Mouse (Mus musculus) heart, adult 2 months (tissue): ENCODE measurements around the gene Derl3.
A peak's percentile ranks its signal among the peaks of the same experiment; 100 is the strongest.

Experiments
- CTCF ChIP-seq: fragments of 200-600 bp; IDR thresholded peaks from 2 replicates; pipeline ENCODE4 v1.8.1; 2022; ENCODE audit warnings: antibody characterized with exemption, mild to moderate bottlenecking, moderate library complexity
- POLR2A ChIP-seq: fragments of 200-500 bp; IDR thresholded peaks from 2 replicates; pipeline ENCODE4 v1.6.1; 2011; ENCODE audit warnings: mild to moderate bottlenecking, low read depth, low read length, control low read depth; ENCODE audit not compliant: insufficient read depth

DNA sequence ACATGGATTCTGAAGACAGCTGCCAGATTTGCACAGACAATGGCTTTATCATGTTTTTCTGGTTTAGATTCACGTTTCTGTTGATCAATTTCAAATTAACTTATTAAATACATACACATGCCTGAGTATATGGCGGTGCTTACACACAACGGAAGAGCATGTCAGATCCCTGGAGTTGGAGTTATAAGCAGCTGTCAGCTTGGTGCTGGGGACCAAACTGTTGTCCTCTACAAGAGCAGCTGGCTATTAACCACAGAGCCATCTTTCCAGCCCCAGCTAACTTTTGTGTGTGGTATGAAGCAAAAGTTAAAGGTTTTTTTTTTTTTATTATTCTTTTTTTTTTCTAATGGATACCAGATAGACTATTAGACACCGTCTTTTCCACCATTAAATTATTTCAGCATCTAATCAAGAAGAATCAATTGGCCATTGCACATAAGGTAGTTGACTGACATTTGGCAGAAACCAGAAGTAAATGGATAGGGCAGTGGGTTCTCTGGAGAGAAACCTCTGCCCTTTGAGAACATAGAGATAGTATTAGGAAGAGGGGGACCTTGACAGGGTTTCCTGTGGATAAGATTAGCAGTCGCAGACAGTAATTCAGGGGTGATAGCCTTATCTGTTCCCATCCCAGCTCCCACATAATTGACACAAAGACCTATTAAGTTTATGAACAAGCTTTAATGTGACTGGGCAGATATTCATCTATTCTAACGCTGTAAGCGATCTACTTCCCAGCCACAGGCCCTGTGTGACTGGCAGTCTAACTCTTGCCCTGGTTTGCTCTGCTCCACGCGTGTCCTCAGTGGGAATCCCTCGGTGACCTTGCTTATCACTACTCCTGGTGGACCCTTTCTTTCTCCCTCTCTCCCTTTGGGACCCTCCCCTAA lies 20.9 kb upstream of the Derl3 start:
- TF ChIP-seq CTCF (no peak), POLR2A (0 out of 2 replicates have a peak, but pooled peaks have one; percentile 36)
